Mouse (Mus musculus) embryonic facial prominence, embryonic 10.5 days (tissue): ENCODE measurements around the gene Efcab3. TPM values are rescaled to one million over a fixed set of nuclear protein-coding genes. Genes with fewer than 3 reads are reported as not detected.

Experiments used
- polyA plus RNA-seq: library from polyadenylated mRNA; unstranded; fragments of >200 nt; fragmentation: Nextera tagmentation; extraction: Ambion mirVana; gene quantifications from 2 replicates; pipeline ENCODE4 v1.2.1, GENCODE M21; 2016

Gene Efcab3
- polyA plus RNA-seq, 1 experiment from 2014 or later = not detected

Other genes with a start within 250 kb of the Efcab3 start
- gene Mettl2, start 62.8 kb downstream of the Efcab3 start, polyA plus RNA-seq = 55.0 and 57.2 TPM in 2 replicates
- gene Gm10842, start 83.3 kb downstream of the Efcab3 start, polyA plus RNA-seq = not detected in 2 replicates
- gene Tlk2, start 115.2 kb downstream of the Efcab3 start, polyA plus RNA-seq = 23.5 and 28.4 TPM in 2 replicates
- 26.9 and 27.6 TPM in 2 replicates for gene Mrc2, start 229.1 kb downstream of the Efcab3 start, polyA plus RNA-seq